Mouse (Mus musculus) embryonic stem cell, embryonic (primary cell): ENCODE data around the gene Rtl9.

Experiments used
- CTCF ChIA-PET, 4 experiments: fragments of 300-600 bp in 2 of 4; fragments of 350-600 bp in 2 of 4; sonication (Branson Sonifier 250); formaldehyde crosslinking; loops; one replicate each; lab custom pipeline; 2022; ENCODE audit warnings: inconsistent platforms in 2 of 4; lab: Charles Lee
- POLR2A ChIA-PET, 4 experiments: fragments of 300-600 bp in 2 of 4; fragments of 350-600 bp in 2 of 4; sonication (Branson Sonifier 250); formaldehyde crosslinking; loops; one replicate each; lab custom pipeline; 2022; ENCODE audit warnings: antibody characterized with exemption in 4 of 4, inconsistent platforms in 1 of 4; lab: Charles Lee

The Rtl9 gene

GRCm38 (mm10) chrX:143105866-143106265 is 6.5 kb downstream of the Rtl9 start:
- ChIA-PET CTCF (no interaction called here), POLR2A (no interaction called here)

GRCm38 (mm10) chrX:143112546-143112945 is 13.2 kb downstream of the Rtl9 start:
- ChIA-PET POLR2A (no interaction called here), CTCF (no interaction called here)
